Mouse (Mus musculus) c-Kit-positive CD71-positive TER-119-negative erythroid progenitor cells, embryonic 14.5 days (primary cell): ENCODE results near the gene Dnajc4.

ENCODE experiments used
- DNase-seq: peaks from one replicate; pipeline ENCODE4 v3.0.0-alpha.2; 2013; ENCODE audit warnings: low read depth

The Dnajc4 gene

DNA sequence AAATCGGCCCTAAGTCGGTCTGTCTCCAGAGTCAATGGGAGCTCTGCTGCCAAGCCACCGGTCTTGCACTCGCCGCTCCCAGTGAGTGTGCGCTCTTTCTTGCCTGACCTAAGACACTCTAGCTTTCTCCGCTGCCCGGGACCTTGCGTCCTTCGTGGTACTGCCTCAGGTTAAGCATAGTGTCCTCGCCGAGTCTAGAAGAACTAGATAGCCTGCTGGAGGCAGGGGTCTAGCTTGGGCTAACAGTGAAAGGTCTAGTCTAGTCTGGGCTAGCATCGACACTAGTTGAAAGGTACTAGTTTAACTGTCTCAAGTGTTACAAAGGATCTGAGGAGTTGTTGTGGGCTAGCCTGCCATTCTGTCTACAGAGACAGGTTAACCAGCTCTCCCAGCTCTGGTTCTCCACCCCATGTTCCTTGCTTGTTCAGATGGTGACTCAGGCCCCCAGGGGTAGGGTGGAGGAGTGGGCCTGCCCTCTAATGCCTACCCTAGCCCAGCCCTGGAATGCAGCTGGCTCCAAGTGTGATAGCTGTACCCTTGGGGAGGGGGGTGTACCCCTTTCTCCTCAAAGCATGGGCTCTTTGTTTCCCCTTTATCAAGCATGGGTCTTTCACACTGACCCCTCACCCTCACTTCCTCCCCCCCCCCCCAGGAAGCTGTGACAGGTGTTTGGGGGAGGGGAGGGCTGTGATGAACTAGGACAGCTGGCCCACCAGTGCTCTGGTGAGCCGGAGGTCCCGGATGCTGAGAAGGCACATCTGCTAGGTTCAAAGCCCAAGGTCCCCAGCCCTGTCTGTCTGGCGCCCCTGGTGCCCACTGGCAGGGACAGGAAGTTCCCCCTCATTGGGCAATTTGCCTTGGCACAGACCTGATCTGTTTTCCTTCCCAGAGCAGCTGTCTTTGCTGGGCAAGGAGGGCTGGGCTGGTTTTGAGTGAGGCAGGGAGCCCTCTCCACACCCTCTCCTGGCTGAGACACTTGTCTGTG is 16.5 kb downstream of the Dnajc4 start, which contains the start of gene Plcb3:
Plcb3 (minus strand) TSS at position 934 of the 985 bp plus-strand sequence.
- DNase-seq = no peak

DNA sequence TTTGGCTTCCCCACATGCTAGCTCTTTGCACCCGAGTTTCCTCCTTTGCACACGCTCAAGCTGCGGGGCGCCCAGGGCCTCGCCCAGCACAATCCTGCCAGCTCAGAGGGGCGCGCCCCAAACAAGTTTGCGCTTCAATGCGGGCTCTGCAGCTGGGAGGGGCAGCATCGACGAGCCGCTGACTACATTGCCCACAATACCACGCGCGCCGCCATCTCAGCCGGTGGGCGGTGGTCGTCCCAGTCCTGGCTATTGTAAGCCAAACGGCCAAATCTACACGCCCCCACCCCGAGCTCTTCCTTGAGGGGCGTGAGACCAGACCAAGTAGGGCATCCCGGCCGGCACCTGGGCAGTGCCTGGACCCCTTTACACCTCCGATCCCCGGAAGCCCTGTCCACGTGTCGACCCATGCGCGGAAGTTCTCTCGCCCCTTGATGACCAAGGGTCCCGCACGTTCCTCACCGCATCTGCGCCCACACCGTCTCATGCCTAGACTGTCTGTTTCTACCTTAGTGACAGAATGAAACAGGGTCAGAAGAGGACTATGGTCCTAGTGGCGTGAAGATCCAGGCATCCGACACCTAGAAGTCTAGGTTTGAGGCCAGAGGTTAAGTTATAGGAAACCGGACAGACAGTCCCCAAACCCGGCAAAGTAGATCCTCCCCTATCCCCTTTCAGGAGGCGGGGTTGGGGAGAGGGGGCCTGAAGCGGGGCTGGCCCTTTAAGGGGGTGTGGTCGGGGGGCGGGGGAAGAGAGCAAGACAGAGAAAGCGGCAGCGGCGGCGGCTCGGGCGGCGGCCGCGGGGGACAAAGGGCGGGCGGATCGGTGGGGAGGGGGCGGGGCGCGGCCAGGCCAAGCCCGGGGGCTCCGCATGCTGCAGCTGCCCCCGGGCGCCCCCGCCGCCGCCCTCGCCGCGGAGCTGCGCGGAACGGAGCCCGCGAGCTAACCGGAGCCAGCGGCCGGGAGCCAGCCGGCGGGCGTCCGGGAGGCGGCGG is 17.9 kb downstream of the Dnajc4 start, which contains the start of gene Ppp1r14b:
Ppp1r14b (plus strand) TSS at position 758 of the 995 bp plus-strand sequence.
- DNase-seq = peak; percentile 91

DNA sequence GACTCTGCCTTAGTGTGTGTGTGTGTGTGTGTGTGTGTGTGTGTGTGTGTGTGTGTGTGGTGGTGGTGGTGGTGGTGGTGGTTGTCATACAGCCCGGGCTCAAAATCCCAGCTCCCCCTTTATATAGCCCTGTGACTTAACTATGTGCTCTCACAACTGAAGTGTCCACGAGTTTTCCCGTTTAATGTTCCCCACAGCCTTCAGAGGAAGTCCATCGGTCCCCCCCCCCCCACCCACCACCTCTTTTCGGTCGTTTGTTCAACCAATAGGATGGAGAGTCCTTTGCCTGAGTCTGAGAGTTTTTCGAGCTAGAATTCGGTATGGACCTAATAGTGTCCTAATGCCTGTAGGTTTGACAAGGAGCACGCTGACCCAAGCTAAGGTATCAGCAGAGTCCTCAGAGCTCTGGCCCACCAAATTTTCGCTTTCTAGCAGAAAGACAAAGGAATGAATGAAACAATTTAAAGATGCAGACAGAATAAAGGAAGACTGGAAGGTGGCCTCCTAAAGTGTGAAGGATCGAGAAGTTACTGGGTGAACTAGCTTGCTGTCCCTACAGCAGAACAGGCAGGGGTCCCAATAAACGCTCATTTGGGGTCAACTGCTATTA is 18.7 kb downstream of the Dnajc4 start:
- DNase-seq = no peak

DNA sequence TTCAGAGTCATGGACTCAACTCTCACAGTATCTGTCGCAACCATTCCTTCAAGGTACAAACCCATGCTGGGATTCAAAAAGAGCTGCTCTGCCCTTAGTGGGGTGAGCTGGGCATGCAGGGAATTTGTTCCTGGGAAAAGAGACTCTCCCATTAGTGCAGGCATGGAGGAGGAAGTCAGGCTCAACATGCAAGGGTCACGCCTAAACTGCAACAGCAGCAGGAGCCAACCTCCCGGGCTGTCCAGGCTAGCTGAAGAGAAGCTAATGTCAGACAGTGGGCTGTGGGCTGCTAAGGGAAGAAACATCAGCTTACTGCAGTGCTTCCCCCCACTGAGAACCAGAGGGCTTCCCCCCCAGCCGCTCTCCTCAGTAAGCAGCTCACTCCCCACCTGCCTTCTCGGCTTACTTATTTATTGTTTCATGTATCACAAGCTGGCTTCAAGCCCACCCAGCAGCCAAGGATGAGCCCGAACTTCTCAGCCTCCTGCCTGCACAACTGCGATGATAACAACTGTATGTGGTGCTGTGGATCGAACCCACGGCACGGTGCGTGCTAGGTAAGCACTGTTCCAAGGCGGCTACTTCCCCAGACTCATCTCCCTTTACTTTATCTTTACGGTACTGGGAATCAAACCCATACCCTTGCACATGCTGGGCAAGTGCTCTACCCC is 20.0 kb downstream of the Dnajc4 start:
- no peak for DNase-seq

DNA sequence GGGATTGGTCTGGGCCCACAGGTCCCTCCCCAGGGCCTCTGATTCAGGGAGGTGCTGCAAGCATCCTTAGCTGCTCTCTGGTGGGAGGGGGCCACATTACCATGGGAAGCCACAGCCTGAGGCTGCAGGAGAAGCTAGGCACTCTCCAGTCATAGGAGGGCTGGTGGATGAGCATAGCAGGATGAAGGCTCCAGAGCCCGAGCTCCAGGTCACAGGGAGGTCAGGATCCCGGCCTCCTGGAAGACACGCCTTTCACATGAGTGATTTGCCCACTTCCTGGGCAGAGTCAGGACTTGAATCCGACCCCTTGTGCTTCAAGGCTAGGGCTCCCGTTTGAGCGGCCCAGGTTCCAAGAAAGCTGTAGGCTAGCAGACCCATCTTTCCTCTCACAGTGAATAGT is 20.7 kb downstream of the Dnajc4 start:
- no peak for DNase-seq

DNA sequence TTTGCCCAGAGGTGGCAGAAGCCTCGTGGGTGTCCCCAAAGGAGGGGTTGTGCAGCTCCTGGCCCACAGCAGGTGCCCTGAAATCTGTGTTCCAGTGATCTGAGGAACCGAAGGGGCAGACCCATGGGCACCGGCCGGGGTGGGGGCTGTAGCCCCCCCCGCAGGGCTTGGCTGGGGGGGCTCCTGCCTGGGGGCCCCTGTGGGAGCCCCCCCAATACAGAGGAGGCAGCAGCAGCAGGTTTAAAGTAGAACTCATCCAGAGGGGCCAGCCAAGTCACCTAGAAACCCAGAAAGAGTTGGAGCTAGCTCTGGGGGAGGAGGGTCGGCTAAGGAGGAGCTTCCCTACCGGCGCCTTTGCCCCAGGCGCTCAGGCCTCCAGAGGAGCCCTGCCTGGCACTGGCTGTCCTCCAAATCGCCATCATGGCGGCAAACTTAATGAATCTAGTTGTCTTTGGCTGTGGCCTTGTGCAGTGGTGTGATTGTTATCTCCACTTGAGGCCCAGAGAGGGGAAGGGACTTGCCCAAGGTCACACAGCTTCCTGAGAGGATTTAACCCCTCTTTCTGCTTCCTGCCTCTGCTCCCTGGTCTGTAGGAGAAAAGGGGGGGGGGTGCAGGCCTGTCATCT is 21.8 kb downstream of the Dnajc4 start:
- no peak for DNase-seq

DNA sequence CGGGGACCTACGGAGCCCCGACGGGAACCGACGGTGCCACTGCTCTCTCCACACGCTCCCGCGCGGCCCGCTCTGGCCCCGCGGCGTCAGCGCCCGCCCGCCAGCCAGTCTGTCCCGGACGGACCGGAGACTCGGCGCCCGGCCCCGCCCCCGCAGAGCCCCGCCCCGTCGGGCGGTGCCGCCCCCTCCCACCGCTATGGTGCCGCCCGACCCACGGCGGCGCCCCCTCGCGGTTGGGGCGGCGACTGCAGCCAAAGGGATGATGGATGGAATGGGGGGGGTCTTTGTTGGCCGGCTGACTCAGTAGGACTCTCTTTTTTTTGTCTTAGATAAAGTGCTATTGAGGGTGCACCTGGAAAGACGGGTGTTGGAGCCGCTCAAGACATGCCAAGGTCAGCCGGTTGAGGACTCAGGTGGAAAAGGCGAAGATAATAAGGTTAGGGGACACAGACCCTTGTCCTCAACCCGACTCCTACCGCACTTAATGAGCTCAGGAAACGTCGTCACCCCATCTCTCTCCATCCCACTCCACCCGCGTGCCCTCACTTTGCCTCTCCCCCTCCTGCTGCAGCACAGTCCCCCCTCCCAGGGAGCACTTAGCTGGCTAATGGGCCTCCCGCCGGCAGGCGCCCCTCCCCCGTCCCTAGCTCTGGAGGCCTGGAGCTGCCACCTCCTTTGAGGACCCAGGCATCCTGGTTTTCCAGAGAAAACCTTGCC is 22.5 kb downstream of the Dnajc4 start:
- DNase-seq = no peak

DNA sequence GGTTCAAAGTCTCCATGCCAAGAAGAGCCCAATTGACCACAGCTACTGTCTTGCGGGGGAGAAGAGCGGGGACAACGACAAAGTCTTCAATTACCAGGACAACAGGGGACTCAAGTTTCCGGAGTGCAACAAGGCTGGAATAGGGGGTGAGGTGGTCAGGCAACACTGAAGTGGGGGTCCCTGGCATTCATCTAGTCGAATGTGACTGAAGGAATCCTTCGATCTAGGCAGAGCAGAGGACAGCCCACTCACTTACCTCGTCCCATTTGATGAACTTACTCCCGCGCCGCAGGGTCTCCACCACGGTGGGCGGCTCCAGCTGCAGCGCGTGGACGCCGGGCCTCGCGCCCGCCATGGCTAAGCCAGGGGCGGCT is 23.1 kb downstream of the Dnajc4 start:
- DNase-seq = no peak

DNA sequence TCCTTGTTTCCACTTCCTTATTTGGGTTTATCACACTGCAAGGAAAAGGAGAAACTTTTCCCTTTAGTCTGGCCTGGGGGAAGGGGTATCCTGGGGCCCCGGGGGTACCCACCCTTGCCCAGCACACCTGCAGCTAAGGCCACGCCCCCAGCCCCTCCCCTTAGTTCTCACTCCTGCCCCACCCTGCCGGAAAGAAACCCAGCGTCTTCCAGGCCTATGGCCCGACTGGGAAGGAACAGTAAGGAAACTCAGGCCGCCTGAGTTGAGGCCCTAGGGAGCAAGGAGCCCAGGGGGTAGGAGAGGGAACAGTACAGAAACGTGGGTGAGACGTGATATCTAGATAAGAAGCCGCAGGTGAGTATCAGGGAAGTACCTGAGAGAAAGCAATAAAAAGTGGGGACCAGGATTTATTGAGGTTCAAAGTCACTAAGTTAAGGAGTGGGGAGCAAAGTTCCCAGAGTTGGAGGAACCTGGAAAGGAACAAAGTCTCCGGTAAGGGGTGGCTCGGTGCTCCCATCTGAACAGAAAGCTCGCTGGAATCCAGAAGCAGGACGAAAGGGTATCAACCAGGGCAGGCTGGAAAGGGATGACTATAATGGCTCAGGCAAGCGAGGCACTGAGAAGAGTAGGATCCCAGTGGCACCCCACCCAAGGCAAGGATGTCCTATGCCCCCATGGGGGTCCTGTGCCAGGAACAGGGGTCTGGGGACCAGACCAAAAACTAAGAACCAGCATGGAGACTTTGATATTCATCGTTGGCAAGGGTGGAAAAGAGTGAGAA is 23.7 kb downstream of the Dnajc4 start:
- DNase-seq = no peak

DNA sequence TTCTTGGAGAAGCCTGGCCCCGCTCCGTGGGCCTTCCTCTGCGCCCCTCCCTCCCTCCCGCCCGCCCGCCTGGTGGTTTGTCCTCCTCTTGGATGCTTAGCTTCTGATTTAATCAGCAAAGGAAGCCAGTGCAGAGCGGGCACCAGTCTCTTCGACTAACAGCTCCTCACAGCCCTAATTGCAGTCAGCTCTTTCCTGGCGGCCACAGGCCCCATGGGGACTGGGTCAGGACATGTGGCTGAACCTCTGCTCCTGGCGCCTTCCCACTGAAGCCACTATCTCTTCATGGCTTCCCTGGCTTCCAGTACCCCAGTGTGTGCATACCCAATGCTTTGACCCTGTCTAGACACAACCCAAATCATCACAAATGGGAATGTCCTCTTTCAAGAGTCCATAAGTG is 35.9 kb downstream of the Dnajc4 start:
- no peak for DNase-seq

DNA sequence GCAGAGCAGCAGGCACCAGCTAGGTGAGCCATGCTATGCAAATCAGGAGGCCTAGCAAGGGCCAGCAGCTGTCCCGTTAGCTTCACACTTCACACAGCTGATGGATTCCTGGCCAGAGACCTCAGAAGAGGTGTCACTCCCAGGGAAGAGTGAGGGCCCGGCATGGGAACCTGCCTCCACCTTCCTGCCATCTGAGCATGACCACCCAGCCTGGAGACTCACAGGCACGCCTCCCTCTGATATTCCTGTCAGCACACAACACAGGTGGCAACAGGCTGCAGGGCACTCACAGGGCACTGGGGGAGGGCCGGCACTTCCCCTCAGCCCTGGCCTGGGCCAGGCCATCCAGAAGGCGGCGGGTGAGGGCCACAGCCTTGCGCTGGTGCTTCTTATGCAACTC is 36.9 kb downstream of the Dnajc4 start:
- no peak for DNase-seq

DNA sequence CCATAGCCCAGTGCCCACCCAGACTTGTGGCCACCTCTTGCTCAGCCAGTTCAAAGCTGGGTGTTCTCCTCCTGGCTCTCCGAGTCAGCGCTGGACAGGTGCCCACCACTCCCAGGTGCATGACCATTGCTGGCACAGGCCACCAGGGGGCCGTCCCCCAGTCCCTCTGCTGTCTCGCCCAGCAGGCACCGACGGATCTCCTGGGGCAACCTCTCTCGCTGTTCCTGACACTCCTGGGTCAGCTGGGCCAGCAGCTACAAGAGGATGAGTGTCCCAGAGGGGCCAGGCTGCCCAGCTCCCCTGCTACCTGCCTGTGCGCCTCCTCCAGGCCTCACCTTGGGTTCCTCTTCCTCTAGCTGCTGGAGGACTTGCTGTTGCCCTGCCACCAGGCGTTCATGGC is 38.3 kb downstream of the Dnajc4 start:
- no peak for DNase-seq

DNA sequence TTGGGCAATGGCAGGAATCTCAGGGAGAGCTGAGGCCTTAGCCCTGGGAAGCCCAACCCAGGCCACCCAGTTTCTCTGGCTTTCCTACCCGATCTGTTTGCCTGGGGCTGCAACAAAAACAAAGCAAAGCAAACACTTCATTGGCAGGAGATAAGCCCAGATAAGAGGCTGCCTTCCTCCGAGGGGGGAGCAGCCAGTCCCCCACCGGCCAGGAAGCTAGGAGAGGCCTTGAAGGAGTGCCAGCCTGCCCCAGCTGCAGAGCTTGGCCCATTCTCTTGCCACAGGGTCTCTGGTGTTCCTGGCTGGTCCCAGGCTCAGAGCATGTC is 39.7 kb downstream of the Dnajc4 start:
- no peak for DNase-seq

DNA sequence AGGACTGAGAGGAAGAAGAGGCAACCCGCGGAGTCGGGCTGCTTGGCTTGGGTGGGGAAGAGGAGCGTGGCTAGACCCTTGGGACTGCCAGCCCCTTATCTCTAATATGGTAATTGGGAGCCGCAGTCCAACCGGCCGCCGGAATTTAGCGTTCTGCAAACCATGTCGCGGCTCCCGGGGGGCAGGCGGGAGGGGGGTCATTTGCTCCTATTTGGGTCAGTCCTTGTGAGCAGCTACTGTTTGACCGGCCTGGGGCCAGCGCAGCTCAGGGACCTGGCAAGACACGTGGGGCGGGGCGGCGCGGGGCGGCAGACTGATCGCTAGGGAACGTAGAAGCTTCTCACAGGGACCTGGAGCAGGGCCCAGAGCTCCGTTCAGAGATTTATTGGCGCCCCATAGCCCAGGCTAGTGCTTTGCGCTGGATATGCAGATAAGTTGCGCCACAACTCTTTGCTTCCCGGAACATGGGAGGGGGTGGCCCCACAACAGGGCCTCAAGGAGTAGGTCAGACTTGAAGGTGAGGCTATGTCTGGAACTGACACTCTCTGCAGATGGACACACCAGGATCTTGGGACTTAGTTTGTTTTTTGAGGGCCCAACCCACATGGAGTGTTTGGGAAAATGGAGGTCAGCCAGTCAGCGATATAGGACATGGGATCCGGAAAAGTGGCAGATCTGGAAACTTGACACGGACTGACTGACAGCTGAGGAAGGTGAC is 40.2 kb downstream of the Dnajc4 start:
- no peak for DNase-seq

DNA sequence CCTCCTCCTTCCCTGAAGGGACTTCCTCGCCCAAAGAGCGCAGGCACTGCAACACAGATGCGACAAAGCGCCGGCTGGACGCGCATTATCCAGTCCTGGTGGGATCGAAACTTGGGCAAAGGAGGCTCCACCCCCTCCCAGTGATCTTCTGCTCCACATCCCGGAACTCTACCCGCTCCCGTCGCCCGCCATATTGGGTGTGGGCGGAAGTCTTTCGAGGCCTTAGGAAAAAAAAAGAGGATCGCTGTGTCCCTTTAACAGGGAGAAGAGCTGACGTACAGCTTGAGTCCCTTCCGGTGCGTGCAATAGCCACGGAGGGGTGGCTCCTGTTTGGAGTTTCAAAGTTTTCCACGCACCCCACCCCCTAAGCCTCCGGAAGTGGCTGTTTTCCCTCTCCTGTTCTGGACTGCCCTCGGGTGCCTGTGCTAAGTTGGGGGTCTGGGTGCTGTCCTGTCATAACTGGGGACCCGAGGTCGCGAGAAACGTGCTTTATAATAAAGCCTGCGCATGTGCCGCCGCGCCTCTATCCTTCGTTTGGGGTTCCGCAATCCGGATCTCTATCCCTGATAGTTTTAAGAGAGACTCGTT is 40.9 kb downstream of the Dnajc4 start:
- DNase-seq = peak; percentile 79

DNA sequence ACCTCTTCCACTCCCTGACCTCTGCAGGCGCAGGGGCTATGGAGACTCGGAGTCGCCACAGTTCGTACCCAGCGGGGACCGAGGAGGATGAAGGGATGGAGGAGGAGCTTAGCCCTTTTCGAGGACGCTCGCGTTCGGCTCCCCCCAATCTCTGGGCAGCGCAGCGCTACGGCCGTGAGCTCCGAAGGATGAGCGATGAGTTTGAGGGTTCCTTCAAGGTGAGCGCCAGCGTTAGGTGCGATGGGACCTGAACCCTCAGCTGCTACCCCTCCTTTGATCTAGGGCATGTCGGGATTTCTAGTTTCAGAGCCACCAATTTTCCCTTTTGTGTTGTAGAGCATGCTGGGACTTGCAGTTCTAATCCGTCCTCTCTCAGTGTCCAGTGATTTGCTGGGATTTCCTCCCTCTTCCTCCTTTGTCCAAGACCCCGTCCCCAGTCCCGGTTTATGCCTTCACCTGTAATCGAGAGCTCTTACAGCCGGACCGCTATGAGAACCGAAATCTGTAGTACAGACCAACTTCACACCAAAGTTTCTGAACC is 41.7 kb downstream of the Dnajc4 start:
- DNase-seq = no peak

DNA sequence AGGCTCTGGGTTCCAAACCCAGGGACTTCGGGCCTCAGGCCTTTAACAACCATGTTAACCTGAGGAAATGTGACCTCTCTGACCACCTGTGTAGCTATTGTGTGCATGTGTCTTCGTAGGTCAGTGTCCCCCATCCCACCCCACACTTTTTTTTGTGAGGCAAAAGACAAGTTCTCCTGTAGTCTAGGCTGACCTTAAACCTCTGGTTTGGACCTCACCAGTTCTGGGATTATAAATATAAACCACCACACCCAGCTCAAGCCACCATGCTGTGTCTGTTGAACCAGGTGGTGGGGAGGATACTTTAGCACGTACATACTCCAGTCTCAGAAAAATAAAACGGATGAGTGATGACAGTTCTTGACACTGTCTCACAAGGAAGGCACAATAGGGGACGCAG is 42.4 kb downstream of the Dnajc4 start:
- no peak for DNase-seq

DNA sequence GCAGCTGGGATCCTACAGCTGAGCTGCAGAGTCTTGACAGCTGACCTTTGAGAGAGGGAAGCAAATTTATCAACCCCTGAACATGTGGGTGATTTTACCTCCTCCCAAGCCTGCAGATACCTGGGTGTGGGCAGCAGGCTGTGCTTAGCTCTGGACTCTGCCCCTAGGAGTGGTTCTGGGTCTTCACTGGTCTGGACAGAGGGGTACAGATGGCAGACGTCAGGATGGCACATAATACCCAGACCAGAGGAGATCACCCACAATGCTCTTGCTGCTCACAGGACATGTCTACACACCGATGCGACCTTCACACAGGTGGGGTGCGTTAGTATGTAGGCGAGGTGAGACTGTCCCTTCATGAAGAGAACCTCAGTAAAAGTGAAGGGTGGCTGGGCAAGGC is 42.8 kb downstream of the Dnajc4 start:
- no peak for DNase-seq
